Mouse (Mus musculus): Measurements from ENCODE around the gene Fam192a.

The Fam192a gene

GRCm38 (mm10) chr8:94601607-94602385 lies at the start of gene Fam192a, which contains the start of gene Rspry1:
Gene Fam192a, minus strand, starts transcription at chr8:94601997.
Gene Rspry1, plus strand, starts transcription at chr8:94601937.
- DNase-seq (ENCODE audit: low read depth, low spot score), result peak; percentile 100

- no peak for DNase-seq (ENCODE audit: low read depth, low spot score)
Observed at GRCm38 (mm10) chr8:94649496-94649895, 47.7 kb upstream of the Fam192a start.

GRCm38 (mm10) chr8:94646165-94646564 lies 44.4 kb upstream of the Fam192a start:
- no peak for DNase-seq (ENCODE audit: low read depth, low spot score)

- DNase-seq (ENCODE audit: low read depth, low spot score), result no peak
Observed at GRCm38 (mm10) chr8:94645202-94645601, 43.4 kb upstream of the Fam192a start.

GRCm38 (mm10) chr8:94641938-94642337 lies 40.1 kb upstream of the Fam192a start:
- DNase-seq (ENCODE audit: low read depth, low spot score), result no peak

GRCm38 (mm10) chr8:94641183-94641582 lies 39.4 kb upstream of the Fam192a start:
- no peak for DNase-seq (ENCODE audit: low read depth, low spot score)

- DNase-seq (ENCODE audit: low read depth, low spot score), result no peak
Observed at GRCm38 (mm10) chr8:94634211-94634610, 32.4 kb upstream of the Fam192a start.

- DNase-seq (ENCODE audit: low read depth, low spot score), result no peak
Observed at GRCm38 (mm10) chr8:94633564-94634194, 31.9 kb upstream of the Fam192a start.

GRCm38 (mm10) chr8:94624885-94625284 lies 23.1 kb upstream of the Fam192a start:
- peak; percentile 13 for DNase-seq (ENCODE audit: low read depth, low spot score)

- peak; percentile 32 for DNase-seq (ENCODE audit: low read depth, low spot score)
Observed at GRCm38 (mm10) chr8:94607064-94607463, 5.3 kb upstream of the Fam192a start.

GRCm38 (mm10) chr8:94604030-94604429 lies 2.2 kb upstream of the Fam192a start:
- DNase-seq (ENCODE audit: low read depth, low spot score), result no peak

- peak; percentile 68 for DNase-seq (ENCODE audit: low read depth, low spot score)
Observed at GRCm38 (mm10) chr8:94602471-94603131, 804 bp upstream of the Fam192a start.

GRCm38 (mm10) chr8:94601034-94601606 lies 677 bp downstream of the Fam192a start:
- peak; percentile 17 for DNase-seq (ENCODE audit: low read depth, low spot score)

GRCm38 (mm10) chr8:94600478-94600877 lies 1.3 kb downstream of the Fam192a start:
- DNase-seq (ENCODE audit: low read depth, low spot score), result peak; percentile 37

GRCm38 (mm10) chr8:94594211-94594610 lies 7.6 kb downstream of the Fam192a start:
- peak; percentile 34 for DNase-seq (ENCODE audit: low read depth, low spot score)

- DNase-seq (ENCODE audit: low read depth, low spot score), result no peak
Observed at GRCm38 (mm10) chr8:94591691-94592090, 10.1 kb downstream of the Fam192a start.

- peak; percentile 33 for DNase-seq (ENCODE audit: low read depth, low spot score)
Observed at GRCm38 (mm10) chr8:94584238-94584817, 17.5 kb downstream of the Fam192a start.

GRCm38 (mm10) chr8:94582569-94582968 lies 19.2 kb downstream of the Fam192a start:
- no peak for DNase-seq (ENCODE audit: low read depth, low spot score)

- DNase-seq (ENCODE audit: low read depth, low spot score), result no peak
Observed at GRCm38 (mm10) chr8:94581820-94582483, 19.8 kb downstream of the Fam192a start.

- no peak for DNase-seq (ENCODE audit: low read depth, low spot score)
Observed at GRCm38 (mm10) chr8:94575148-94575547, 26.6 kb downstream of the Fam192a start.
